Mouse (Mus musculus): ENCODE measurements around the gene Ptch1. TPM values are rescaled to one million over a fixed set of nuclear protein-coding genes. Genes with fewer than 3 reads are reported as not detected.
A peak's percentile ranks its signal among the peaks of the same experiment; 100 is the strongest.

Gene Ptch1
- polyA plus RNA-seq, 1 experiment from 2014 or later: 22.7 TPM

DNA sequence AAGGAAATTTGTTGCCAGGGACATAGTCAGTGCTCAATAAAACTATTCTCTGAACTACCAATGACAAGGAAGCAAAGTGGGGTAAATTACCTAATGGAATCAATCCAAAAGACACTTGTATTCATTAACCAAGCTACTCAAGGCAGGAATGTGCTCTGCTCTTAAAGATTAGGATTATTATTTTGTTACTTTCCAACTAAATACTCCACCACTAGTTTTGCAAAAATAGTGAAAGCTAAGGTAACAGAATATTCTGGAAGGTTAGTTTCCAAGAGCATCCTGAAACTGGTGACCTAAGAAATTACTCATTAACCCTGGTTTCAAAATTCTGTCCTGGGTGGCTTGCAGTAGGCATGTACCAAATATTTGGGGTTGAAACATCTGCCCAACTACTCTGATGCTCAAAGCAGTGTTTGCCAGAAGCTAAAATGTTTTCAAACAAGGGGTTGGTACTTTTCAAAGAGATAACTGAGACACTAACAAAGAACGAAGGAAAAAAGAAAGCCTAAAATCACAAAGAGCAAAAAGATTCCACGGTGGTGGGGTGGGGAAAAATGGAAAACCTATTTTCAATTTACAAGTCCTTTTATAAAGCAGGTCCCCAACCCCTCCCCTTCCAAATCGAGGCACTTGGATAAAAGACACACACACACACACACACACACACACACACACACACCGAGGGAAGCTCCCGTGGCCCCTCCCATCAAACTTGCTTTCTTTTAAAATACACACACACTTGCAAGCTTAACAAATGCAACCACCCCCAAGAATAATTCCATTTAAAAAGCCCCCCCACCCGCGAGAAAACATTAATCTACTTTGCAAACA lies 11.0 kb downstream of the Ptch1 start:
- WGBS: 4% methylated on average over 7 of the region's 7 CpGs
- Histone ChIP-seq H3K27ac (peak overlapping the region; percentile 100), H3K9me3 (replicated peaks) (no peaks in the 10 kb centered on the region), H3K9ac (peak overlapping the region; percentile 99), H3K27me3 (no peaks in the 10 kb centered on the region), H3K4me3 (peak overlapping the region; percentile 97), H3K4me2 (replicated peaks) (peak overlapping the region; percentile 96), H3K4me1 (peaks cover 55% of the 10 kb centered on the region), H3K36me3 (no peaks in the 10 kb centered on the region)
- ATAC-seq (ENCODE audit: low FRiP score): no peak

DNA sequence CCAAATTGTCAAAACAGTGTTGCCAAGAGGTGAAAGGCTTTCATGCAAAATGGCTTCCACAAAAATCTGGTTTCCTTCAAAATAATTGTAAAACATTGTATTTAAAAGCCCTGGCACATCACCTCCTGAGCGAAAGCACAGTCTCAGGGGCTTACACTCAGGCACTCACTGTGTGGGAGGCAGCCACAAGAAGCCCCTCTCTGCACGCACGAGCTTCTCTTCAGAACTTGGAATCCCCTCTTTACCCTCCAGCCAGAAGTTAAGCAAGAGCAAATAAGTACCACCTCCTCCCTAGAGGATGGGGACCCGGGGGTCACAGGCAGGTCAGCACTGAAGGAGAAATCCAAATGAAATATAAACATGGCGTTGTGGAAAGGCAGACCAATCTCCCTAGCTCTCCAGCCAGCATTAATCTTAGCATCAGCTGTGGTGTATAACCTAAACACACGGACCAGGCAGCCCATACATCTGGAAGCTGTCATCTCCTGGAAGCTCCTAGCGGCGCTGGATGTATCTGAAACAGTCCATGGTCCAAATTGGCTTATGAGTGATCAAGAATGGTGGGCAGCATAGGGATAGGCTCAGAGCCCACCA lies 15.0 kb downstream of the Ptch1 start:
- Histone ChIP-seq H3K9ac (no peak overlapping the region), H3K9me3 (replicated peaks) (no peaks in the 10 kb centered on the region), H3K4me3 (0 out of 2 replicates have a peak overlapping the region, but pooled peaks have one; percentile 2), H3K4me2 (replicated peaks) (peak overlapping the region; percentile 96), H3K36me3 (no peaks in the 10 kb centered on the region), H3K27me3 (no peaks in the 10 kb centered on the region), H3K27ac (peak overlapping the region; percentile 55; the same call in 1 of the 2 replicates), H3K4me1 (peaks cover 87% of the 10 kb centered on the region)
- ATAC-seq (ENCODE audit: low FRiP score): no peak
- 33% methylated on average over 8 of the region's 8 CpGs for WGBS

DNA sequence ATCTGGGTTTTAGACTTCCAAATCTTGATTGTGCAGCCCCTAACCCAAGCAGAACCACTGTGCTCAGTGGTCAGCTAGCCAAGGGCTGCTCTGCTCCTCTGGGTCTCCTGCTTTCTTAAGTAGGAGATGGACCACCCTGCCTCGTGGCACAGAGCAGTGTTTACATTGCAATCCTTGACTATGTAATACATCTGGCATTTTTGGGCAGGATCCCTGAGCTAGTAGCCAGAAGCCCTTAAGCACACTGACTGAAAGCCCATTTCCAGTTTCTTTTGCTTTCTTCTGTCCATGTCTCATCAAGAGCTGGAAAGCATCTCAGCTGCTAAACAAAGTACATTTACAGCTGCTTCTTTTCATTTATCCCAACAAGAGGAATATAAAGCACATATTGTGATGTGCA lies 17.0 kb downstream of the Ptch1 start:
- H3K4me1 ChIP-seq: peaks cover 94% of the 10 kb centered on the region
- no peak overlapping the region for H3K9ac ChIP-seq
- H3K9me3 ChIP-seq (replicated peaks): no peaks in the 10 kb centered on the region
- ATAC-seq (ENCODE audit: low FRiP score): no peak
- no peaks in the 10 kb centered on the region for H3K27me3 ChIP-seq
- H3K4me2 ChIP-seq (replicated peaks): peak overlapping the region; percentile 42
- 24% methylated on average over 1 of the region's 1 CpGs for WGBS
- H3K4me3 ChIP-seq: no peak overlapping the region
- no peaks in the 10 kb centered on the region for H3K36me3 ChIP-seq
- peak overlapping the region; percentile 77; the same call in 1 of the 2 replicates for H3K27ac ChIP-seq

DNA sequence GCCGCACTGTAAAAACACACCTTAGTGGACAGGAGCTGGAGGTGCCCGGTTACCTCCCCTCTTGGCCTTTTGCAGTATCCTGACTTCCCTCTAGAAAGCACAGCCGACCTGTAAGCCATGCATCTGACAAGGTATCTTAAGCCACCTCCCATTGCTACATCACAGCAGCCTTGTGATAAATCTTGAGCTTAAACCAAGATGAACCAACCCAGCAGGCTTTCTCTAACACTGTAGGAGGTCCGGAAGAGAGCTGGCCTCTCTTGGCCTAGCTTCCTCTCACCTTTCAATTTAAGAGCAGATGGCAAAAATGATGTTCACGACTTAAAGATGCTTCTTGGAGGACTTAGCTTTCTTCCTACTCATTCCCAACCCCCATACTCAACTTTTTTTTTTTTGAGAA lies 17.5 kb downstream of the Ptch1 start:
- Histone ChIP-seq H3K4me3 (peak overlapping the region; percentile 6; the same call in 1 of the 2 replicates), H3K36me3 (no peaks in the 10 kb centered on the region), H3K9ac (no peak overlapping the region), H3K4me2 (replicated peaks) (peak overlapping the region; percentile 42), H3K9me3 (replicated peaks) (no peaks in the 10 kb centered on the region), H3K27ac (peak overlapping the region; percentile 77), H3K4me1 (peaks cover 94% of the 10 kb centered on the region), H3K27me3 (no peaks in the 10 kb centered on the region)
- no peak for ATAC-seq (ENCODE audit: low FRiP score)
- WGBS: 30% methylated on average over 5 of the region's 5 CpGs

DNA sequence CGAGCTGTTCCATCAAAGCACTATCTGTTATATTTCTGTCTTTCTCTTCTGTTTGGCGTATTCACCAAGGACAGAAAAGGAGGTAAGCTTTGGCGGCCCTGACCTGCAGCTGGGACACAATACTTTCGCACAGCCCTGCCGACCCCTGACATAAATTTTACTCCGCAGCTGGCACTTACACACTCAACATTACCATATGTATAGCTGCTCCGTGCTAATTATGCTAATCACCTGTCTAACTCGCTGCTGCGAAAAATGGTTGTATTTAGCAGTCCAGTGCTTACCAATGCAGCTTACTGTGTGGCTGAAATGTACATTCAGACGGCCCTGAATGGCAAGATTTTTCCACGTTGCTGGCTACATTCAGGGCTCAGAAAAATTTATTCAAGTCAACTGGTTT lies 18.8 kb downstream of the Ptch1 start:
- H3K4me3 ChIP-seq: no peak overlapping the region
- ATAC-seq (ENCODE audit: low FRiP score): peak; percentile 82
- WGBS: 18% methylated on average over 11 of the region's 11 CpGs

DNA sequence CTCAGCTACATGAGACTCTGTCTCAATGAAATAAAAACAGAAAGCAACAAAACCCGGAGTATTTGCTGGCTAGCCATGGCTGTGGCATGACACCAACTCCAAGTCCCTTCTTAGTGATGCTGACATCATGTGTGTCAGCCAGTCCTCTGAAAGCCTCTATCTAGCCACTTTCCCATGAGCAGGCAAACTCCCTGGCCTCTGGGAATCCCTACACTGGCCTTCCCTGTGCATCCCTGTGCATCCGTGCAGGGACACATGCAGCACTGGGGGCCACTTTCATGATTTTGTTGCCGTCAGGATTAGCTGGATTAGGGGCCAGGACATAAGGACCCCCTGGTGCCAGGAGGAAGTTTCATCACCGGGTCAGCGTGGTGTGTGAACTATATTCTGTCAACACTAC lies 20.0 kb downstream of the Ptch1 start:
- H3K36me3 ChIP-seq: no peaks in the 10 kb centered on the region
- H3K27me3 ChIP-seq: no peaks in the 10 kb centered on the region
- H3K9me3 ChIP-seq (replicated peaks): no peaks in the 10 kb centered on the region
- H3K4me2 ChIP-seq (replicated peaks): peak overlapping the region; percentile 27; the same call in 1 of the 2 replicates
- H3K27ac ChIP-seq: peak overlapping the region; percentile 49; the same call in 1 of the 2 replicates
- no peak overlapping the region for H3K9ac ChIP-seq
- ATAC-seq (ENCODE audit: low FRiP score): no peak
- H3K4me3 ChIP-seq: no peak overlapping the region
- H3K4me1 ChIP-seq: peaks cover 92% of the 10 kb centered on the region
- 35% methylated on average over 5 of the region's 5 CpGs for WGBS

More for the DNA sequence above, 18.8 kb downstream of the Ptch1 start:
- Histone ChIP-seq H3K4me2 (replicated peaks) (peak overlapping the region; percentile 42), H3K36me3 (no peaks in the 10 kb centered on the region), H3K9me3 (replicated peaks) (no peaks in the 10 kb centered on the region), H3K4me1 (peaks cover 94% of the 10 kb centered on the region), H3K9ac (no peak overlapping the region), H3K27me3 (no peaks in the 10 kb centered on the region), H3K27ac (peak overlapping the region; percentile 74)

DNA sequence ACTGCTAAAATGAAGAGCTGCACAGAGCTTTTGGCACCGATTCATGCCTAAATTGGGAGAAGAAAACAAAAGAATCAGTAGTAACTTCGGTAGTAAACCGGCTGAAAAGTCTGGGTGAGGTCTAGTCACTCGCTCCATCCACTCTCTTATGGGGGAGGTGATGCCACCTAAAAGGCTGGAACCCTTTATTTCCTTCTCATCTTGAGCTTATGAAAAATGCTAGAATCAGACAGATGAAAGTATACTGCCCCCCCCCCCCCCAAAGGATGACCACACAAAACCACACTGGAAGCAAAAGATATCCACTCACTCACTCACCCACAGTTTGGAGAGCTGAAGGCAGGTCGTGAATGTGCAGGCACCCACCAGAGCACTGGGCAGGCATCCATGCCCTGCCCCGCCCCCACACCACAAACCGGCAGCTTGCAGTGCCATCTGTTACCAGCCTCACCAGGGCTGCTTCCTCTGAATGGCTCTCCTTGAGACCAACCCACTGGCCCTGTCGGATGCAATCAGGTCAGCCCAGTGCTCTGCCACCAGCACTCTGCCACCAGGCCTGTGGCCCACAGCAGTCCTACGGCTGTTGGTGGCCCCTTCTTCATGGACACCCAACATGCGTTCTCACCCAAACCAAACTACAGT lies 21.0 kb downstream of the Ptch1 start:
- Histone ChIP-seq H3K9ac (no peak overlapping the region), H3K4me2 (replicated peaks) (peak overlapping the region; percentile 30), H3K27ac (peak overlapping the region; percentile 69), H3K27me3 (no peaks in the 10 kb centered on the region), H3K4me3 (no peak overlapping the region; the same call in 1 of the 2 replicates), H3K9me3 (replicated peaks) (no peaks in the 10 kb centered on the region), H3K36me3 (peaks cover 3% of the 10 kb centered on the region; the same call in 1 of the 2 replicates), H3K4me1 (peaks cover 86% of the 10 kb centered on the region)
- peak; percentile 68 for ATAC-seq (ENCODE audit: low FRiP score)
- 46% methylated on average over 10 of the region's 10 CpGs for WGBS

DNA sequence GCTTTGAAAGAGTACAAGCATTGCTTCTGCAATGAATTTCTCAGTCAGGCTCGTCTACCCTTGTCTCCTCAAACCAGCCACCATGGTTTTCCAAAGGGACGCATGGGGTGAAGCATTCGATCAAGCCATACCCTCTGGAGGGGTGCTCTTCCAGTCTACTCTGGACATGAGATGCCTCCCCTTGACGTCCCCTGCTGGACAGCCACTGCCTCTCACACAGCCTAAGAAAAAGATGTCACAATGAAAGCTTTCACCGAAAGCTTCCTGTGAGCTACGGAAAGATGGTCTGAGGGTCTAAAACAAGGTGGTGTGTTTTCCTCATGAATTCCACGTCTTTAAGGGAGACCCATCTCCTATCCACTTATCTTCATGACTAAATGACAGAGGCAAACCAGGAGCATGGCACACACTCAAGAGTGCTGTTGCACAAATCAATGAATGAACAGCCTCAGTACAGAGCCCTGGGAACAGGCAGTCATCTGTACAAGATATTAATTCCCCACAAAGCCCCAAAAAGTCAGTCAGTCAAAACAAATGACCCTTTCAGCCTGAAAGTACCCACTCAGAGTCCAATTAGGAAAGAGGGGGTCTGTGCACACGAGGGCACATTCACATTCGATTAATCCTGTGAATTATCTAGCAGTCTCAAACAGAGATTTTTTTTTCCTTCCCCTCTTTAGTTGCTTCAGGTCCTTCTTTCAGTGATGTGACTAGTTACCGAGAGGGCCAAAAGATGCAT lies 21.7 kb downstream of the Ptch1 start:
- Histone ChIP-seq H3K4me3 (no peak overlapping the region; the same call in 1 of the 2 replicates), H3K9ac (no peak overlapping the region), H3K4me2 (replicated peaks) (peak overlapping the region; percentile 30), H3K9me3 (replicated peaks) (no peaks in the 10 kb centered on the region), H3K36me3 (peaks cover 3% of the 10 kb centered on the region; the same call in 1 of the 2 replicates), H3K27ac (peak overlapping the region; percentile 69), H3K4me1 (peaks cover 80% of the 10 kb centered on the region), H3K27me3 (no peaks in the 10 kb centered on the region)
- WGBS: 49% methylated on average over 10 of the region's 10 CpGs
- ATAC-seq (ENCODE audit: low FRiP score): no peak

DNA sequence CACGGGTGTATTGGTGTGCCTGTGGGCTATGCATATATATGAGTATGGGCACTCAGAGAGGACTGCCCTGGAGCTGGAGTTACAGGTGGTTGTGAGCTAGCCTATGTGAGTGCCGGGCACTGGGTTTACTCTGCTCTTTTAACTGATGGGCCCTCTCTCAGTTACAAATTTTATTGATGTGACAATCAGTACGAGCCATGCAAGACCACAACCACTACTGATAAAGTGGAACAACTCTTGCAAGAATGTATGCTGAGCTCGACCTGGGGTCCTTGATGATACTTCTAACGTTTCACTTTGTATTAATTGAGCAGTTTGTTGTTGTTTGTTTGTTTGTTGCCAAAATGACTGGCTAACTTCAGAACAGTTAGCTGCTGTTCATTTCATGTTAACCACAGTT lies 23.0 kb downstream of the Ptch1 start:
- Histone ChIP-seq H3K9ac (no peak overlapping the region), H3K4me1 (peaks cover 77% of the 10 kb centered on the region), H3K9me3 (replicated peaks) (no peaks in the 10 kb centered on the region), H3K27ac (no peak overlapping the region), H3K27me3 (no peaks in the 10 kb centered on the region), H3K4me2 (replicated peaks) (no peak overlapping the region), H3K36me3 (peaks cover 3% of the 10 kb centered on the region; the same call in 1 of the 2 replicates), H3K4me3 (no peak overlapping the region)
- ATAC-seq (ENCODE audit: low FRiP score): no peak
- 81% methylated on average over 5 of the region's 5 CpGs for WGBS

DNA sequence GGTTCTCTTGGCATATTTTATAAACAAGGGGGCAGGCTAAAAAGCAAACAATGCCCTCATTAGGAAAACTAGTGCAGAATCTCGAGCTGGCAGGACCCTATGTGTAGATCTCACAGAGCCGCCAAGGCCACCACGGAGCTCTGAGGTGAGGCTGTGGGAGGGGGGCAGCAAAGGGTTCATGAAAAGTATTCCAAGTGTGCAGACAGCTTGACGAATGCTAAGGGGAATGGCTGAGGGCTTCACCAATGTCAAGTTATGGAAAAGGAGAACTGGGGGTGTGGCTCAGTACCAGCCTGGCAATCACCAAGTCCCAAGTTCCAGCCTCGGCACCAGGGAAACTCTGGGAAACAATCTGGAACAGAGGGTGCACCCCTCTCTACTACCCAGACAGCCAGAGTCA lies 24.2 kb downstream of the Ptch1 start:
- ATAC-seq (ENCODE audit: low FRiP score): no peak
- 36% methylated on average over 5 of the region's 5 CpGs for WGBS

DNA sequence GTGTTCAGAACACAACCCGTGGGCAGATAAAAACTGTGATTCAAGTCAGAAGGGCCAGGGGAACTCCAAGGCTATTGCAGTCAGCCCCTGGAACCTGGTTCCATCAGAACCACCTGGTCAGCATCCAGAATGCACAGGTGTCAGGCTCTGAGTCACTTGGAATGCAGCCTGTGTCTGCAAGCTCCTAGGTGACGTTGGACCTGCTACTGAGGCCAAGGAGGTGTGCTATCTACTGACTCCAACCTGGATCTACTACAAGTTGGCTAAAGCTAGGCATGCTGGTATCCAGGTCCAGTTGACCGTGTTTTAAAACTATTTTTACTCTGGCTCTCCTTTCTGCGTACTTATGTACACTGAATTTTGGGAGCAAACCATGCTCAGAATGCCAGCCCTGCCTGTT lies 24.8 kb downstream of the Ptch1 start:
- Histone ChIP-seq H3K4me2 (replicated peaks) (no peak overlapping the region), H3K4me3 (no peak overlapping the region), H3K9ac (no peak overlapping the region), H3K36me3 (peaks cover 3% of the 10 kb centered on the region; the same call in 1 of the 2 replicates), H3K4me1 (peaks cover 75% of the 10 kb centered on the region), H3K9me3 (replicated peaks) (no peaks in the 10 kb centered on the region), H3K27ac (no peak overlapping the region), H3K27me3 (no peaks in the 10 kb centered on the region)
- ATAC-seq (ENCODE audit: low FRiP score): no peak
- 81% methylated on average over 4 of the region's 4 CpGs for WGBS

More for the DNA sequence above, 24.2 kb downstream of the Ptch1 start:
- Histone ChIP-seq H3K4me2 (replicated peaks) (no peak overlapping the region), H3K9me3 (replicated peaks) (no peaks in the 10 kb centered on the region), H3K27me3 (no peaks in the 10 kb centered on the region), H3K9ac (no peak overlapping the region), H3K4me3 (no peak overlapping the region), H3K4me1 (peaks cover 74% of the 10 kb centered on the region), H3K27ac (peak overlapping the region; percentile 52), H3K36me3 (peaks cover 3% of the 10 kb centered on the region; the same call in 1 of the 2 replicates)
